Mouse (Mus musculus) intestine, embryonic 14.5 days (tissue): ENCODE measurements at regions not wholly inside any gene's neighbourhood (a gene's known extent, or its start where the extent isn't known, plus 50 kb on each side); places are given as distances from the start of the nearest gene placed in this dataset.
"Not testable (repeated sequence)": the region's sequence is repeated elsewhere in the genome, so short reads cannot be mapped to it uniquely, and the experiment has no call there.

ENCODE experiments used
- ATAC-seq: fragments of 200-750 bp; cut with Nextera tagmentation; replicated peaks from 2 replicates; pipeline ENCODE4 v1.8.0; 2017; ENCODE audit warnings: low read depth, moderate number of reproducible peaks, moderate TSS enrichment, moderate library complexity; ENCODE audit not compliant: low FRiP score, low TSS enrichment
- DNase-seq: peaks from one replicate; pipeline ENCODE4 v3.0.0-alpha.2; 2018; ENCODE audit warnings: low spot score
- H3K27ac ChIP-seq: fragments of 300-500 bp; sonication (generic); 2 replicates; pipeline ENCODE4 v1.5.1; 2014; ENCODE audit warnings: low read depth, mild to moderate bottlenecking, control low read depth
- H3K27me3 ChIP-seq: fragments of 300-500 bp; sonication (generic); replicated peaks from 2 replicates; pipeline ENCODE4 v1.6.1; 2014; ENCODE audit warnings: low read length, control low read depth; ENCODE audit not compliant: control insufficient read depth, insufficient read depth
- H3K36me3 ChIP-seq: fragments of 300-500 bp; sonication (generic); 2 replicates; pipeline ENCODE4 v1.6.1; 2014; ENCODE audit warnings: low read length, control low read depth; ENCODE audit not compliant: control insufficient read depth, insufficient read depth
- H3K4me1 ChIP-seq: fragments of 300-500 bp; sonication (generic); replicated peaks from 2 replicates; pipeline ENCODE4 v1.6.1; 2014; ENCODE audit warnings: low read length, control low read depth, mixed read lengths; ENCODE audit not compliant: control insufficient read depth, insufficient read depth
- H3K4me2 ChIP-seq: fragments of 300-500 bp; sonication (generic); 2 replicates; pipeline ENCODE4 v1.6.1; 2014; ENCODE audit warnings: low read length
- H3K4me3 ChIP-seq: fragments of 300-500 bp; sonication (generic); 2 replicates; pipeline ENCODE4 v1.5.1; 2014; ENCODE audit warnings: low read depth, low read length, control low read depth, mixed read lengths
- H3K9ac ChIP-seq: fragments of 300-500 bp; sonication (generic); 2 replicates; pipeline ENCODE4 v1.6.1; 2014; ENCODE audit warnings: mild to moderate bottlenecking, low read length
- H3K9me3 ChIP-seq: fragments of 300-500 bp; sonication (generic); 2 replicates; pipeline ENCODE4 v1.6.1; 2016; ENCODE audit warnings: low read length, control low read depth; ENCODE audit not compliant: control insufficient read depth
- WGBS: fragments of 180-500 bp; shearing (Covaris S2); extraction: QIAGEN DNeasy Blood & Tissue Kit; methylation state at CpG from one replicate; pipeline ENCODE4 v1.1.7; 2014; 5-methylcytosine and 5-hydroxymethylcytosine counted together

DNA sequence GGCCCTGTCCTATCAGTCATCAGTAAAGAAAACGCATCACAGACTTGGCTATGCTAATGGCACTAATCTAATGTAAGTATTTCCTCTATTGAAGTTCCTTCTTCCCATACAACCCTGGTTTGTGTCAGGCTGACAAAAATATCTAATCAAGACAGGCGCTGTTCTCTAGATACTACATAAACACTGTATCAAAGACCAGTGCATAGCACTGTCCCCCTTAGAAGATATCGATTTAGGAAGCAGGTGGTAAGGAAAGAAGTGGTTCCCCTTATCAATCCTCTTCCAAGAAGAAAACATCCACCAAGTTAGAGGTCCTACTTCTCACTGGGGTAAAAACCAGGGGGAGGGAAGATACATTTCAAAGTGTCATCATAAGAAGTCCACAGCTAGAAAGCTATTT lies 97.5 kb downstream of the Rchy1 start:
- H3K27me3 ChIP-seq = no peaks in the 10 kb centered on the region
- no peak overlapping the region for H3K27ac ChIP-seq
- no peak overlapping the region for H3K4me2 ChIP-seq
- no peaks in the 10 kb centered on the region for H3K36me3 ChIP-seq
- H3K9me3 ChIP-seq = no peaks in the 10 kb centered on the region
- H3K9ac ChIP-seq = no peak overlapping the region
- H3K4me1 ChIP-seq = no peaks in the 10 kb centered on the region
- ATAC-seq = no peak
- WGBS = 59% methylated on average over 3 of the region's 3 CpGs
- no peak overlapping the region for H3K4me3 ChIP-seq
- DNase-seq = no peak

DNA sequence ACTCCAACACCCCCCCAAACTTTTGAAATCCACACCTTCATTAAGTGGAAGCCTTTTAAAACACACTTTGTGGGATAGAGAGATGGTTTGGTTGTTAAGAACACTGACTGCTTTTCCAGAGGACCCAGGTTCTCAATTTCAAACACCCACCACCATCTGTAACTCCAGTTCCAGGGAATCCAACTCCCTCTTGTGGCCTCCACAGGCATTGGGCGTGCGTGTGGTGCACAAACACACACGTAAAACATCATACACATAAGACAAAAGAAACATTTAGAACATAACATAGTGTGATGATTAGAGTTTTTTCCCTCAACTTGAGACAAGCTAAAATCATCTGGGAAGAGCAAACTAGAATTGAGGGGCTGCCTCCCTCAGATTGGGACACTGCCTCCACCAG lies 100.0 kb downstream of the Rchy1 start:
- Histone ChIP-seq H3K4me2 (no peak overlapping the region), H3K27me3 (no peaks in the 10 kb centered on the region), H3K27ac (no peak overlapping the region), H3K4me1 (no peaks in the 10 kb centered on the region), H3K9me3 (no peaks in the 10 kb centered on the region), H3K36me3 (no peaks in the 10 kb centered on the region), H3K9ac (no peak overlapping the region), H3K4me3 (no peak overlapping the region)
- ATAC-seq (no peak), DNase-seq (no peak)
- WGBS = 94% methylated on average over 3 of the region's 3 CpGs

DNA sequence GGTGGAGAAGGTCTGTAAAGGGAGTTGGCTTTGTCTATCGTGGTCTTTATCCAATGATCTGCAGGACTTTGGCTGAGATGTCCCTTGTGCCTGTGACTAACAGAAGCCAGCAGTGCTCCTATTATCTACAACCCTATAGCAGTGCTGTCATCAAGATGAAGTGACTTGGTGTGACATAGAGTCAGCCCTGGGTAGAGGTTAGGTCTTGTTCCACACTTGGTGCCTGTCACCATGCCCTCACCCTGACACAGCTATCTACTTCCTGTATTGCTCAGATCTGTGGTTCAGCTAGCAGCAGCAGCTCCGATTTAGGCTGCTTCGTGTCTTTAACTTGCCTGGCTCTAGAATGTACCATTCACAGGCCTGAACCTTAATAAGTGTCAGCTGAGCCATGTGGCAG lies 100.6 kb downstream of the Rchy1 start:
- no peak overlapping the region for H3K9ac ChIP-seq
- no peaks in the 10 kb centered on the region for H3K36me3 ChIP-seq
- no peak overlapping the region for H3K27ac ChIP-seq
- no peak for DNase-seq
- no peak overlapping the region for H3K4me2 ChIP-seq
- WGBS = 88% methylated on average over 3 of the region's 3 CpGs
- H3K9me3 ChIP-seq = no peaks in the 10 kb centered on the region
- H3K4me1 ChIP-seq = no peaks in the 10 kb centered on the region
- H3K27me3 ChIP-seq = no peaks in the 10 kb centered on the region
- ATAC-seq = no peak
- H3K4me3 ChIP-seq = no peak overlapping the region

DNA sequence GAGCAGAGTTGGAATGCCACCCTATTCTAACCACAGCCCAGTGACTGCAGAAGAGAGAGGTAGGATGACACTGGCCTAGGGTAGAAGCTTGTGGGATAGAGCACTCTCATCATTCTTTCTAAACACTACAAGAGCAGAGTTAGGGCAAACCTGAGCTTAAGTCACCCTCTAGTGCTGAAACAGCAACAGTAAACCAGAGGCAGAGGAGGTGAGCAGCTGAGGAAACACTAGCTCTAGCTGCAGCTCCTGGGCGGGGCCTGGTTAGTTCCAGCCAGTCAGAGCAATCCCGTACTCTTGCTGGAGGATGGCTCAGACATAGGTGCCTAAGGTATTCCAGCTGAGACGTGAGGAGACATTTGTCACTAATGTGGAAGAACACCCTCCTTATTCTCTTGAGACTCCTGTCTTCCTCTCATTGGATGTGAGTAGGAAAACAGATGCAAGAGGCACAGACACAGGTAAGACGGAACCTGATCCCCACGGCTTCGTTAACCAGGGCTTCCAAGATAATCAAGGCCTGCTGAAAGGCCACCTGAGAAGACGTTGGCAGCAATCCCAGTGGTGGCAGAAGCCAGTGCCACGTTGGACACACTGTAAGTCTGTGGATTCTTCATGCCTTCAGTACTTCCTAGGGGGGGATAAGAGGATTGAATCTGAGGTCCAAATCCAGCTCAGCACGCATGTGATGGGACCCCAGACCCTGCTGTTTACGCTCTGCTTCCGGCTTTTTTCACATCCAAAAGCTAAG lies 101.3 kb downstream of the Rchy1 start:
- H3K9me3 ChIP-seq = no peaks in the 10 kb centered on the region
- no peaks in the 10 kb centered on the region for H3K36me3 ChIP-seq
- ATAC-seq (no peak), DNase-seq (no peak)
- no peak overlapping the region for H3K9ac ChIP-seq
- H3K4me2 ChIP-seq = no peak overlapping the region
- no peaks in the 10 kb centered on the region for H3K4me1 ChIP-seq
- WGBS = 75% methylated on average over 11 of the region's 11 CpGs
- no peak overlapping the region for H3K27ac ChIP-seq
- H3K4me3 ChIP-seq = no peak overlapping the region
- H3K27me3 ChIP-seq = no peaks in the 10 kb centered on the region

DNA sequence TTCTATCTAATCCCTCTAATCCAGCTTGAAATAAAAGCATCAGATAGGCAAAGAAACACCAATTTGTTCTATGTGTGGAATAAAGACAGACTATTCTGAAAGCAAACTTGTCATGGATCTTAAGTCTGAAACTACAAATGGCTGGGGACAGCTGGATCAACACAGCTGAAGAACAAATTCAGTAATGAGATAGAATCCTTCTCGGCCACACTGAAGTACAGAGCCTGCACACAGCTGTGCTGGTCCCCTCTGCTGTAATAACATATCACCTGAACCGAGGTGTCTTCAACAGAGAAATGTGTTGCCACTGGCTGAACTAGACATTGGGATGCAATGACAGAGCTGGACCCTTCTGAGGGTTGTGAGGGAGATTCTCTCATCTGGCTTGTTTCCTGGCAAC lies 102.4 kb downstream of the Rchy1 start:
- no peak for DNase-seq
- H3K4me2 ChIP-seq = no peak overlapping the region
- 85% methylated on average over 2 of the region's 2 CpGs for WGBS
- no peak for ATAC-seq
- no peak overlapping the region for H3K9ac ChIP-seq
- no peak overlapping the region for H3K4me3 ChIP-seq
- no peaks in the 10 kb centered on the region for H3K4me1 ChIP-seq
- no peaks in the 10 kb centered on the region for H3K27me3 ChIP-seq
- H3K9me3 ChIP-seq = no peaks in the 10 kb centered on the region
- H3K27ac ChIP-seq = no peak overlapping the region
- no peaks in the 10 kb centered on the region for H3K36me3 ChIP-seq

DNA sequence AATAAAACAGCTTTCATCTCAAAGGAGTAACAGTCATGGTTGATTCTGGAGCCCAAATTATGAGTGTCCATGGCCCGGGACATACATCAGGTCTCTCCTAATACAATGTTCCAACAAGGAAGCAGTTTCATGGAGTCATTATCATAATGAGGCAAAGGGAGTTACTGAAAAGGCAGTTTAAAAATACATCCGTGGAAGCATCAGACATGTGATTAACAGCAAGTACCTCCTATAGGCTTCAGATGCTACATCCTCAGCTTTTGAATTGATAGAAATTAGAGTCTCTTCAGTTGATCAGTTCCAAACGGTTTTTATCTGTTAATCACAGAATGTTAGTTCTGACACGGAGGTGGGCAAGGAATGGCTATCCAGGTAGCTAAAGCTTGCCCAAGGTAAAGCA lies 110.5 kb downstream of the Rchy1 start:
- Histone ChIP-seq H3K27ac (no peak overlapping the region), H3K27me3 (no peaks in the 10 kb centered on the region), H3K36me3 (no peaks in the 10 kb centered on the region), H3K4me2 (no peak overlapping the region), H3K9me3 (no peaks in the 10 kb centered on the region), H3K9ac (no peak overlapping the region), H3K4me3 (no peak overlapping the region), H3K4me1 (no peaks in the 10 kb centered on the region)
- DNase-seq (no peak), ATAC-seq (no peak)
- WGBS = 83% methylated on average over 4 of the region's 4 CpGs

DNA sequence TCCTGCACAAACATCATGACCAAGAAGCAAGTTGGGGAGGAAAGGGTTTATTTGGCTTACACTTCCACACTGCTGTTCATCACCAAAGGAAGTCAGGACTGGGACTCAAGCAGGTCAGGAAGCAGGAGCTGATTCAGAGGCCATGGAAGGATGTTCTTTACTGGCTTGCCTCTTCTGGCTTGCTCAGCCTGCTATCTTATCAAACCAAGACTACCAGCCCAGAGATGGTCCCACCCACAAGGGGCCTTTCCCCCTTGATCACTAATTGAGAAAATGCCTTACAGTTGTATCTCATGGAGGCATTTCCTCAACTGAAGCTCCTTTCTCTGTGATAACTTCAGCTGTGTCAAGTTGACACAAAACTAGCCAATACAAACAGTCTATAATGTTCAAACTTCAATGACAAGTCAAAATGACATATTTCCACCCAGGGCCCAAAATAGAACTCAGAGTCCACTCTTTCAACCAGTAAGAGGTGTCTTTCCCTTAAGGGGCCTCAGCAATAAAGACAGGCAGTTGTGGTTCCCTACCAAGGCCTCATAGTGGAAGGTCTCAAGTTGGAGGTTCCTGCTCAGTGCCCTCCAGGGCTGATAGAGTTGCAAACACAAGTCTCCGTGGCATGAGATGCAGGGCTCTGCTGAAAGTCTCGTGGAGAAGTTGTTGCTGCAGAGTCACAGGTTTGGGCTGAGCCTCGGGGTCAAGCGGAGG lies 111.9 kb downstream of the Rchy1 start:
- not testable (repeated sequence) for H3K36me3 ChIP-seq, H3K4me1 ChIP-seq, H3K27ac ChIP-seq, H3K4me2 ChIP-seq, H3K9ac ChIP-seq, DNase-seq, H3K27me3 ChIP-seq, H3K9me3 ChIP-seq, H3K4me3 ChIP-seq, ATAC-seq
- 88% methylated on average over 4 of the region's 4 CpGs for WGBS

DNA sequence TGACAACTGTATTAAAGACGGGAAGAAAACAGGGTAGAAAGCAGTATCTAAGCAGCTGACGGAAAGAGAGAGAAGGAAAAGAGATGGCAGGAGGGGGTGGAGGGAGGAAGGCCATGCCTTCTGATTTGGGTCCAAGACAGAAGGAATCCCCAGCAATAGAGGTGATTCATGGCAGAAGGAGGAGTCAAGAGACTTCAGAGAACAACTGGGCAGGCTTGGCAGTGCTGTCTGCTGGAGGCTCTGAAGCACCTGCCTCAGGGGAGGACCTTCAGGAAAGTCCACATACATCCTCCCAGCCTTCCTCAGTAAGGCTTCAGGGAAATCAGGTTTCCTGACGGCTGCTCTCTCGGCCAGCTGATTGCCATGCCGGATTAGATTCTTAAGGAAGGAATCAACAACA lies 112.4 kb downstream of the Rchy1 start:
- Histone ChIP-seq H3K9me3 (no peaks in the 10 kb centered on the region), H3K4me3 (no peak overlapping the region), H3K36me3 (no peaks in the 10 kb centered on the region), H3K4me1 (no peaks in the 10 kb centered on the region), H3K9ac (no peak overlapping the region), H3K27ac (no peak overlapping the region), H3K27me3 (no peaks in the 10 kb centered on the region), H3K4me2 (no peak overlapping the region)
- WGBS = 87% methylated on average over 5 of the region's 5 CpGs
- DNase-seq = no peak
- no peak for ATAC-seq

DNA sequence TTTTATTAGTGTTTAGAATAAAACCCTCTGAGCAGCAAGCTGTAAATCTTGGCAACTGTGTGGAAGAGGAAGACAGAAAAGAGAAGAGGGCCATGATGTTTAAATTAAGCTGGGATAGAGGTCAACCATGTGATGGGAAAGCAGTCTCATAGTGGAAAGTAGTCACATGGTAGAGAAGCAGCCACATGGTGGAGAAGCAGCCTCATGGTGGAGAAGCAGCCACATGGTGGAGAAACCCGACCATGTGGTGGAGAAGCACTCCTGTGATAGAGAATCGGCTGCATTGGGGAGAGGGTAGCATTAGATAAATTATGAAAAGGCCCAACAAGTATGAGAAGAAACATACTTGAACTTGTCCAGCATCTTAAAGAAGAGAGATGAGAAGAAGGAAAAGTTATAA lies 113.3 kb downstream of the Rchy1 start:
- H3K4me3 ChIP-seq = no peak overlapping the region
- ATAC-seq (no peak), DNase-seq (no peak)
- H3K27me3 ChIP-seq = no peaks in the 10 kb centered on the region
- H3K4me1 ChIP-seq = peaks cover 2% of the 10 kb centered on the region; the same call in 1 of the 2 replicates
- 69% methylated on average over 2 of the region's 2 CpGs for WGBS
- H3K27ac ChIP-seq = no peak overlapping the region
- H3K4me2 ChIP-seq = no peak overlapping the region
- H3K36me3 ChIP-seq = no peaks in the 10 kb centered on the region
- no peak overlapping the region for H3K9ac ChIP-seq
- H3K9me3 ChIP-seq = no peaks in the 10 kb centered on the region
